Mouse (Mus musculus) cerebellum, adult 2 months (tissue): Measurements from ENCODE around the gene Son. TPM values are rescaled to one million over a fixed set of nuclear protein-coding genes. Genes with fewer than 3 reads are reported as not detected.
A peak's percentile ranks its signal among the peaks of the same experiment; 100 is the strongest.

Experiments
- DNase-seq, 2 experiments: peaks; one replicate each; pipeline ENCODE4 v3.0.0; 2021
- H3K27ac ChIP-seq: fragments of 200-500 bp; 2 replicates; pipeline ENCODE4 v1.5.1; 2012; ENCODE audit warnings: low read length, control low read depth, inconsistent platforms; ENCODE audit not compliant: insufficient read depth
- H3K27me3 ChIP-seq: fragments of 200-500 bp; 2 replicates; pipeline ENCODE4 v1.6.1; 2012; ENCODE audit warnings: inconsistent platforms, mild to moderate bottlenecking, low read length, moderate library complexity; ENCODE audit not compliant: control insufficient read depth, insufficient read depth
- H3K4me1 ChIP-seq: fragments of 200-500 bp; 2 replicates; pipeline ENCODE4 v1.6.1; 2011; ENCODE audit warnings: low read length; ENCODE audit not compliant: control insufficient read depth, insufficient read depth
- H3K4me3 ChIP-seq: fragments of 200-500 bp; replicated peaks from 2 replicates; pipeline ENCODE3; 2011; ENCODE audit warnings: mild to moderate bottlenecking, low read depth, low read length, control low read depth; ENCODE audit not compliant: insufficient read depth
- CTCF ChIP-seq: fragments of 200-500 bp; IDR thresholded peaks from 2 replicates; pipeline ENCODE4 v1.5.1; 2011; ENCODE audit warnings: low read depth, mild to moderate bottlenecking, control low read depth, low read length, moderate library complexity, borderline replicate concordance; ENCODE audit not compliant: insufficient read depth
- POLR2A ChIP-seq: fragments of 200-500 bp; IDR thresholded peaks from 2 replicates; pipeline ENCODE4 v1.6.1; 2011; ENCODE audit warnings: low read length, control low read depth, borderline replicate concordance; ENCODE audit not compliant: insufficient read depth
- WGBS: fragments of 180-500 bp; shearing (Covaris S2); methylation state at CpG from one replicate; pipeline ENCODE4 v1.1.7; 2018; 5-methylcytosine and 5-hydroxymethylcytosine counted together
- polyA plus RNA-seq: library from polyadenylated mRNA; depleted of rRNA; stranded (reverse); fragments of >200 nt; gene quantifications from 2 replicates; pipeline ENCODE4 v1.2.3, GENCODE M21; 2012

The Son gene
- polyA plus RNA-seq, 1 experiment, result 358 TPM

GRCm38 (mm10) chr16:91678147-91678911 is 31.0 kb downstream of the Son start:
- 84% methylated on average over 5 of the region's 5 CpGs for WGBS
- H3K27ac ChIP-seq, result no peak overlapping the region
- no peak for DNase-seq
- no peak overlapping the region for H3K4me3 ChIP-seq
- H3K4me1 ChIP-seq, result no peaks in the 10 kb centered on the region
- no peak for TF ChIP-seq CTCF
- TF ChIP-seq POLR2A, result no peak
- H3K27me3 ChIP-seq, result no peaks in the 10 kb centered on the region

GRCm38 (mm10) chr16:91680656-91681055 is 33.4 kb downstream of the Son start:
- DNase-seq, result no peak
- Histone ChIP-seq H3K4me3 (no peak overlapping the region), H3K4me1 (no peaks in the 10 kb centered on the region), H3K27me3 (no peaks in the 10 kb centered on the region), H3K27ac (no peak overlapping the region)
- 76% methylated on average over 5 of the region's 5 CpGs for WGBS
- TF ChIP-seq POLR2A (no peak), CTCF (no peak)

- no peak for DNase-seq
- no peak for TF ChIP-seq CTCF
- no peak for TF ChIP-seq POLR2A
- H3K27ac ChIP-seq, result no peak overlapping the region
- no peaks in the 10 kb centered on the region for H3K27me3 ChIP-seq
- no peak overlapping the region for H3K4me3 ChIP-seq
- 90% methylated on average over 5 of the region's 5 CpGs for WGBS
- H3K4me1 ChIP-seq, result peaks cover 5% of the 10 kb centered on the region
Measured at GRCm38 (mm10) chr16:91685526-91685925, 38.2 kb downstream of the Son start.

GRCm38 (mm10) chr16:91686369-91686768 is 39.1 kb downstream of the Son start:
- 71% methylated on average over 5 of the region's 5 CpGs for WGBS
- H3K4me3 ChIP-seq, result no peak overlapping the region
- DNase-seq, result no peak
- H3K27ac ChIP-seq, result no peak overlapping the region
- H3K27me3 ChIP-seq, result no peaks in the 10 kb centered on the region
- TF ChIP-seq CTCF (no peak), POLR2A (no peak)
- H3K4me1 ChIP-seq, result peaks cover 5% of the 10 kb centered on the region

GRCm38 (mm10) chr16:91688023-91688618 is 40.8 kb downstream of the Son start:
- no peaks in the 10 kb centered on the region for H3K27me3 ChIP-seq
- H3K4me3 ChIP-seq, result peak overlapping the region; percentile 73
- peaks cover 5% of the 10 kb centered on the region for H3K4me1 ChIP-seq
- no peak for DNase-seq
- 1% methylated on average over 51 of the region's 51 CpGs for WGBS
- peak overlapping the region; percentile 83 for H3K27ac ChIP-seq
- no peak for TF ChIP-seq CTCF
- TF ChIP-seq POLR2A, result no peak

- Histone ChIP-seq H3K27me3 (no peaks in the 10 kb centered on the region), H3K4me3 (peak within 1 kb of the TSS; percentile 74), H3K4me1 (peaks cover 5% of the 10 kb centered on the region), H3K27ac (peak within 1 kb of the TSS; percentile 83)
- WGBS, result under 1% methylated on average over 71 of the region's 71 CpGs
- no peak for TF ChIP-seq CTCF
- TF ChIP-seq POLR2A, result peak; percentile 85
- peak; percentile 93 to 96 for DNase-seq
Measured at GRCm38 (mm10) chr16:91688619-91689334, 41.5 kb downstream of the Son start, which contains the start of gene Donson. TSS of gene Donson (minus strand) at chr16:91688770.

- no peak overlapping the region for H3K27ac ChIP-seq
- no peak for DNase-seq
- H3K27me3 ChIP-seq, result no peaks in the 10 kb centered on the region
- peaks cover 5% of the 10 kb centered on the region for H3K4me1 ChIP-seq
- no peak overlapping the region for H3K4me3 ChIP-seq
- WGBS, result 35% methylated on average over 7 of the region's 7 CpGs
- TF ChIP-seq POLR2A (no peak), CTCF (no peak)
Measured at GRCm38 (mm10) chr16:91689791-91690190, 42.5 kb downstream of the Son start.
